ENCODE assay signal across 15 mouse cellular contexts in the genomic region with DNA sequence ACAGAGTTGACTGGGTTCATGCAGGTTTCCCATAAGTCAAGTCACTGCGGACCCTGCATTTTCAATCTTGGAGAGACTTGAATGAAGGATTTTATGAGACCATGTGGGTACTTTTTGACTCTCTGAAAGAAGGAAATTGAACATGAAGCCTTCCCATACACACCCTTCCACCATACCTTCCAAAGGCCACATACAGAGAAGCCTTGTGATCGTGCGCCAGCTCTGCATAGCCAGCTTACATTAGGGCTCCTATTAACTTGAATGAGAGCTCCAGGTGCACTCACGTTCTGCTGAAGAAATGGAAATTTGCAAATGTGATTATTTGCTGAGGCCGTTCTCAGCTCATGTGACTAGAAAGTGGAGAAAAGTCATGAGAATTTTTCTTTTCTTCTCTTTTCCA.
"Had no signal": no experiment of that assay in that cellular context is flagged by ENCODE, and none has a peak within 500 bp of the region (broad histone marks: within the 10 kb centered on the region; RNA-seq: fewer than 3 reads in every experiment).

No protein-coding gene starts in this region.

- H3K4me2 ChIP-seq: lung, embryonic 14.5 days; midbrain, embryonic 11.5 days; midbrain, embryonic 13.5 days; midbrain, embryonic 15.5 days; neural tube, embryonic 12.5 days; stomach, embryonic 15.5 days had no signal

- H3K27me3 ChIP-seq: megakaryocyte, embryonic 14.5 days; midbrain, embryonic 13.5 days; midbrain, embryonic 15.5 days; neural tube, embryonic 12.5 days; stomach, embryonic 15.5 days had no signal

- H3K9me3 ChIP-seq: midbrain, embryonic 13.5 days; midbrain, embryonic 15.5 days; neural tube, embryonic 12.5 days; stomach, embryonic 15.5 days had no signal

- H3K27ac ChIP-seq: macrophage; midbrain, embryonic 13.5 days; midbrain, embryonic 15.5 days; neural tube, embryonic 12.5 days; stomach, embryonic 15.5 days; stomach, postnatal 0 days had no signal

- DNase-seq: lung, adult 18-20 months; lung, embryonic 14.5 days; lung, postnatal 10 days; right cerebral cortex, postnatal 14 days; thymus, adult 2 months; thymus, postnatal 25 days; thymus, postnatal 4 days had no signal

- H3K4me3 ChIP-seq: megakaryocyte, embryonic 14.5 days; midbrain, embryonic 13.5 days; midbrain, embryonic 15.5 days; neural tube, embryonic 12.5 days; stomach, embryonic 15.5 days had no signal

- H3K36me3 ChIP-seq: midbrain, embryonic 13.5 days; midbrain, embryonic 15.5 days; neural tube, embryonic 12.5 days; stomach, embryonic 15.5 days had no signal

- H3K4me1 ChIP-seq: megakaryocyte, embryonic 14.5 days; midbrain, embryonic 13.5 days; midbrain, embryonic 15.5 days; neural tube, embryonic 12.5 days; stomach, embryonic 15.5 days had no signal

- H3K9ac ChIP-seq: lung, embryonic 14.5 days; midbrain, embryonic 13.5 days; midbrain, embryonic 15.5 days; neural tube, embryonic 12.5 days; stomach, embryonic 15.5 days had no signal

- ATAC-seq: midbrain, embryonic 13.5 days; midbrain, embryonic 15.5 days had no signal
